Mouse (Mus musculus): ENCODE data around the gene Abca8a. TPM values are rescaled to one million over a fixed set of nuclear protein-coding genes. Genes with fewer than 3 reads are reported as not detected.
"Not testable (repeated sequence)": the region's sequence is repeated elsewhere in the genome, so short reads cannot be mapped to it uniquely, and the experiment has no call there.

Gene Abca8a
- total RNA-seq, 2 experiments from 2014 or later, result 2.9 to 4.3 TPM

DNA sequence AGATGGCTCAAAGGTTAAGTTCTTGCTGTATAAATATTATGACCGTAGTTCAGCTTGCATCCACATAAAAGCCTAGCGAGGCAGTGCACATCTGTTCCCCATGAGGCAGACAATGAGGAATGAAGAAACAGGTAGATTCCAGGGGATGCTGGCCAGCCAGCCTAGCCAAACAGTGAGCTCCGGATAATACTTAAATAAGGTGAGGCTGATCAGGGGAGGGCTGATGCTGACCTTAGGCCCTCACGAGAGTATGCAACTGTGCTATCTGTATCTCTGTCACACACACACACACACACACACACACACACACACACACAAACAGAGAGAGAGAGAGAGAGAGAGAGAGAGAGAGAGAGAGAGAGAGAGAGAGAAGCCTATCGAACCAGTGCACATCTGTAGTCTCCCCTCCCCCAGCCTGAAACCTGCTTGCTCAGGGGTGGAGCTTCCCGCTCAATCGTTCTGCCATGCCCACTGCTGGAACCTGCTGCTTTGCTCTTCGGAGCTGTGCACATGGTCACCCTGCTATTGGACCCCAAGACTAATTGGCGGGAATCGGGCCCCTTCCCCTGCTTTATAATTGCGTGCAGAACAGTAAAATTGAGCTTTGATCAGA is 108.2 kb downstream of the Abca8a start:
- DNase-seq, result not testable (repeated sequence)

DNA sequence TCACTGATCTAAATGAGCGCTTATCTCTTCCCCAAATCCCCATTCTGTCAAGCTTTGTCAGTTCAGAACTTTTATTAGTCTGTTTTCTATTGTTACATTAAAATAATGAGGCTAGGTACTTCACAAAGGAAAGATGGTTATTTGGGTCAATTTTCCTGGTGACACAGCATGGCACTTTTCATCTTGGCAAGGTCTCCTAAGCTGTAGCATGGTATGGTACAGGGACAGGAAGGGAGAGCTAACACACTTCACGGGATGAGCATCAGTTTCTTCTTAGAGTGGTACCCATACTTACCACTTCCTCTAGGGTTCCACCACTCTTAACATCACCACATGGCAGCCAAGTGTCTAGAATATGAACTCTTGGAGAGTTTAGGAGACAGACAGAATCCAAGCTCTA is 113.9 kb downstream of the Abca8a start:
- no peak for DNase-seq

Other genes with a start within 250 kb of the Abca8a start
- 10 to 100 TPM; 10.2 to 10.6 TPM for gene Abca8b, start 100.1 kb downstream of the Abca8a start, total RNA-seq (2021)
- 1 to 10 TPM; 6.3 to 7.0 TPM for gene Abca9, start 72.2 kb upstream of the Abca8a start, total RNA-seq (2021)
- gene Abca6, start 155.8 kb upstream of the Abca8a start, total RNA-seq (2021), result 1 to 10 TPM; 1.2 to 1.5 TPM
- 10 to 100 TPM; 35.2 to 39.9 TPM for gene Abca5, start 241.7 kb upstream of the Abca8a start, total RNA-seq (2021)

Measured in layer of hippocampus, postnatal 36 days (tissue).